Mouse (Mus musculus) urinary bladder, adult 18-20 months (tissue): Measurements from ENCODE around the gene Slc16a13.

Experiments used
- DNase-seq, 2 experiments: peaks; one replicate each; pipeline ENCODE4 v3.0.0; 2022; ENCODE audit warnings: low spot score in 2 of 2, mixed read lengths in 2 of 2

The Slc16a13 gene

GRCm38 (mm10) chr11:70211972-70212371 lies 8.9 kb downstream of the Slc16a13 start:
- no peak for DNase-seq

- DNase-seq, result no peak
Measured at GRCm38 (mm10) chr11:70210681-70211080, 10.2 kb downstream of the Slc16a13 start.

GRCm38 (mm10) chr11:70208778-70209388 lies 12.0 kb downstream of the Slc16a13 start:
- no peak for DNase-seq

GRCm38 (mm10) chr11:70207283-70207682 lies 13.6 kb downstream of the Slc16a13 start:
- no peak for DNase-seq

GRCm38 (mm10) chr11:70206801-70207200 lies 14.1 kb downstream of the Slc16a13 start:
- DNase-seq, result no peak

DNA sequence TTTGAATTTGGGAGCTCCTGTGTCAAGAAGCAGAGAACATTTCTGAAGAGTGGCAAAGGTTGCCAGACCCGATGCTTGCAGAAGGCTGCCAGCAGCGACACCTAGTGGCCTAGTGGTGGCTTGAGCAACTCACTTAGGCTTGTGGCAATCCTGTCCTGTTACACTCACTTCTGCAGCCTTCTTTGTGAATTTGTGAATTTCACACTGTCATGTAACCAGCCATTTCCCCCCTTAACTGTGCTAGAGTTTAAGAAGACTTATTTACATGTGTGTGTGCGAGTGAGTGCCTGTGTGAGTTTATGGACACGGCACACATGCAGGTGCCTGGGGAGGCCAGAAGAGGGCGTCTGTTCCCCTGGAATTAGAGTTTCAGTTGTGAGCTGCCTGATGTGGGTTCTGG lies 19.2 kb downstream of the Slc16a13 start:
- peak; percentile 76 to 78 for DNase-seq

- no peak for DNase-seq
Measured at GRCm38 (mm10) chr11:70200036-70200608, 20.7 kb downstream of the Slc16a13 start.

DNA sequence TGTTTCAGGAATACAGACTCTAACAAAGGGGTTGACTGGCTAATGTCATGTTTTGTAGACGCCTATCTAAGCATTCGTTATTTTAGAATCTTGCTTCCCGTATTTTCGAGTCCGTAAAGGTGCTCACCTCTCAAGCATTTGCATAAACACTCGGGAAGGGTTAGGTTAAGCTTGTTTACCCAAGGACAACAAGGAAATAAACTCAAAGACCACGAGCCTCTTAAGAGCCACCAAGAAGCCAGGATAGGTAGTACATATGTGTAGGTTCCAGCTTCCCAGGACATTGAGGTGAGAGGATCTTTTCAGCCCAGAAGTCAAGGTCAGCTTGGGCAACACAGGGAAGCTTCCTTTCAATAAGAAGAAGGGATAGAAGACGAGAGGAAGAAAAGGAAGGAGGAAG lies 21.8 kb downstream of the Slc16a13 start:
- DNase-seq, result no peak

GRCm38 (mm10) chr11:70198332-70198731 lies 22.5 kb downstream of the Slc16a13 start:
- DNase-seq, result no peak

- no peak for DNase-seq
Measured at GRCm38 (mm10) chr11:70193354-70194285, 27.2 kb downstream of the Slc16a13 start.

DNA sequence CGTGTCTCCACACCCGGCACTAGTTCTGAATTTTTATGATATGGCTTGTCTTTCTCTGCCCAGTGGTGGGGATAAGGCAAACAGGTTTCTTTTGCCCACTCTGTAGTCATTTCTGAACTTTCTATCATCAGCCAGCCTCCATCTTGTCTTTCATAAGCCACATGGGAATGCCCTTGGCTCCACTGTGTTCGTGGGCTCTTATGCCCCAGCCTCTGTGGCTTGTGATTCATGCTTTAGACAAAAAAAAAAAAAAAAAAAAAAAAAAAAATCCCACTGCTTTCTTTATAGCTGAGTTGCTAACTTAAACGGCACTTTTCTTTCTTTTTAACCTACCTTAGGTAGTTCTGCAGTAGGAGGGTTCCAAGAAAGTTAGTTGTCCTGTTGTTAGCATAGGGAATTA lies 28.7 kb downstream of the Slc16a13 start:
- DNase-seq, result no peak

GRCm38 (mm10) chr11:70191188-70191587 lies 29.7 kb downstream of the Slc16a13 start:
- no peak for DNase-seq

GRCm38 (mm10) chr11:70189319-70190134 lies 31.3 kb downstream of the Slc16a13 start:
- DNase-seq, result peak in 1 of 2 experiments; percentile 46

DNA sequence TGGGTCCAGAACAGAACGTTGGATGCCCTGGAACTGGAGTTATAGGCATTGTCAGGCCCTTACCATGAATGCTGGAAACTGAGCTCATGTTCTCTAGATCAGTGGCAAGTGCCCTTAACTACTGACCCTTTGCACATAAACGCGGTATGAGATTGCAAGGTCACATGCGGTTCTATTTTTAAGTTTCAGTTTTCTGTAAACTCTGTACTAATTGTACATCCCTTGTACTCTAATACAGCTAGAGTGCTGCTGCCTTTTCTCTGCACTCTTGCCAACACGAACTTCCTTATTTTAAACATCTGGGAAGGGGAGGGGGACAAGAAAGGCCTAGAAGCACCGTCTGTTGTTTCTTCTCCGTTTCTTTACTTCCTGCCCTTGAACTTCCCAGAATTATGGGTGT lies 35.7 kb downstream of the Slc16a13 start:
- no peak for DNase-seq

GRCm38 (mm10) chr11:70180496-70180895 lies 40.4 kb downstream of the Slc16a13 start:
- no peak for DNase-seq

GRCm38 (mm10) chr11:70179401-70179800 lies 41.5 kb downstream of the Slc16a13 start:
- DNase-seq, result no peak

- DNase-seq, result no peak
Measured at GRCm38 (mm10) chr11:70178756-70179155, 42.1 kb downstream of the Slc16a13 start.

DNA sequence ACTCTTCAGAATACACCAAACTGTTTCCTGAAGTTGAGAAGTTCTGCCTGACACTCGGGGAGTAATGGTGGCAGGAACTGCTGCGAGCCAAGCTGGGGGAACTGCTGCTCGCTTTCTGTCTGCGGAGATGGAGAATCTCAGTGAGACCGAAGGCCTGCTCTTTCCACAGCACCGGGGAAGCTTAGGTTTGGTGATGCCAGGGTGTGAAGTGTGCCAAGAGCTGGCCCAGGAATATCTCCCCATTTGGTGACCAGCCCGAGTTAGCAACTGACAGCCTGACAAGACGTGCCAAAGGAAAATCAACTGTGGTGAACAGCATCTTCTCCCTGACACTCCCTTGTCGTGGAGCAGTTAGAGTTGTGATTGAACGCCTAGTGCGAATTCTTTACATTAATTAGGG lies 42.6 kb downstream of the Slc16a13 start:
- DNase-seq, result no peak

DNA sequence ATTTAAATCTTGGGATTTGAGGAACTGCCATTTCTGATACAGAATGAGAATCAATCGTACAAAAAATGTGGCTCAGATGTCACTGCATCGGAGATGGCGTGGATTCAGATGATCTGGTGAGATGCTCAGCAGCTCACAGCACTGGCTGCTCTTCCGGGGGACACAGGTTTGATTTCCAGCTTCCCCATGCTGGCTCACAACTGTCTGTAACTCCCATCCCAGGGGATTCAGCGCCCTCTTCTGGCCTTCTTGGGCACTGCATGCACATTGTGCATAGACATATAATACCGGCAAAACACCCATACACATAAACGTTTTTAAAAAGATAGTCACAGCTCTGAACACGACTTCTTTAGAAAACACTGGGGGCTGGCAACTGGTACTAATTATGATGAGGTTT lies 43.2 kb downstream of the Slc16a13 start:
- no peak for DNase-seq

DNA sequence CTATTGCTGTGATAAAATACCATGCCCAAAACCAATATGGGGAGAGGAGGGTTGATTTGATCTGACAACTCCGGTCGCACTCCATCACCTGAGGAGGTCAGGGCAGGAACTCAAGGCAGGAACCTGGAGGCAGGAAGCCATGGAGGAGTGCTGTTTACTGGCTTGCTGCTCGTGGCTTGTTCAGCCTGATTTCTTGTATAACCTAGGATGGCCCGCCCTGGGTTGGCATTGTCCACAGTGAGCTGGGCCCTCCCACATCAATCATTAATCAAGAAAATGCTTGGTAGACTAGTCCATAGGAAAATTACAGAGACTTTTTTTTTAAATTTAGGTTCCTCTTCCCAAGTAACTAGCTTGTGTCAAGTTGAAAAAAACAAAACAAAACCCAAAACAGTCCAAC lies 46.4 kb downstream of the Slc16a13 start:
- no peak for DNase-seq

GRCm38 (mm10) chr11:70172298-70172697 lies 48.6 kb downstream of the Slc16a13 start:
- DNase-seq, result no peak

- DNase-seq, result no peak
Measured at GRCm38 (mm10) chr11:70171847-70172246, 49.0 kb downstream of the Slc16a13 start.
